Mouse (Mus musculus) hindbrain, postnatal 0 days (tissue): ENCODE measurements at regions not wholly inside any gene's neighbourhood (a gene's known extent, or its start where the extent isn't known, plus 50 kb on each side); places are given as distances from the start of the nearest gene placed in this dataset.

Experiments
- ATAC-seq: fragments of 200-750 bp; cut with Nextera tagmentation; 2 replicates; pipeline ENCODE4 v1.8.0; 2017; ENCODE audit warnings: mild to moderate bottlenecking, moderate TSS enrichment, moderate library complexity
- DNase-seq: peaks from one replicate; pipeline ENCODE4 v3.0.0-alpha.2; 2015; ENCODE audit warnings: low spot score
- H3K27ac ChIP-seq: fragments of 300-500 bp; sonication (generic); 2 replicates; pipeline ENCODE4 v1.5.1; 2014; ENCODE audit warnings: mild to moderate bottlenecking
- H3K27me3 ChIP-seq: fragments of 300-500 bp; sonication (generic); 2 replicates; pipeline ENCODE4 v1.6.1; 2014; ENCODE audit warnings: low read length, mixed read lengths; ENCODE audit not compliant: insufficient read depth
- H3K36me3 ChIP-seq: fragments of 300-500 bp; sonication (generic); 2 replicates; pipeline ENCODE4 v1.6.1; 2014; ENCODE audit warnings: low read length, mixed read lengths; ENCODE audit not compliant: insufficient read depth
- H3K4me1 ChIP-seq: fragments of 300-500 bp; sonication (generic); 2 replicates; pipeline ENCODE4 v1.6.1; 2014; ENCODE audit warnings: antibody characterized with exemption, low read length, mixed read lengths; ENCODE audit not compliant: insufficient read depth
- H3K4me2 ChIP-seq: fragments of 300-500 bp; sonication (generic); 2 replicates; pipeline ENCODE4 v1.6.1; 2014; ENCODE audit warnings: low read depth, mild to moderate bottlenecking, low read length, moderate library complexity, mixed read lengths
- H3K4me3 ChIP-seq: fragments of 300-500 bp; sonication (generic); 2 replicates; pipeline ENCODE4 v1.5.1; 2014; ENCODE audit warnings: low read length
- H3K9ac ChIP-seq: fragments of 300-500 bp; sonication (generic); replicated peaks from 2 replicates; pipeline ENCODE4 v1.6.1; 2014; ENCODE audit warnings: mild to moderate bottlenecking, low read length, moderate library complexity, mixed read lengths
- H3K9me3 ChIP-seq: fragments of 300-500 bp; sonication (generic); 2 replicates; pipeline ENCODE4 v1.6.1; 2016; ENCODE audit warnings: low read length, mixed read lengths
- CTCF ChIP-seq: IDR thresholded peaks from 2 replicates; pipeline ENCODE4 v1.5.1; 2016; ENCODE audit warnings: antibody characterized with exemption, control low read depth, low read depth
- WGBS: fragments of 180-500 bp; shearing (Covaris S2); extraction: QIAGEN DNeasy Blood & Tissue Kit; methylation state at CpG from one replicate; pipeline ENCODE4 v1.1.7; 2014; 5-methylcytosine and 5-hydroxymethylcytosine counted together

- ATAC-seq (no peak), DNase-seq (no peak)
- H3K27me3 ChIP-seq, result no peaks in the 10 kb centered on the region
- no peak overlapping the region for H3K27ac ChIP-seq
- no peaks in the 10 kb centered on the region for H3K9me3 ChIP-seq
- H3K4me3 ChIP-seq, result no peak overlapping the region
- H3K4me1 ChIP-seq, result no peaks in the 10 kb centered on the region
- no peaks in the 10 kb centered on the region for H3K36me3 ChIP-seq
- H3K9ac ChIP-seq, result no peak overlapping the region
- 90% methylated on average over 2 of the region's 2 CpGs for WGBS
- TF ChIP-seq CTCF, result no peak
- H3K4me2 ChIP-seq, result no peak overlapping the region
These were observed 58.2 kb upstream of the Gm7271 start for GRCm38 (mm10) chr5:76425680-76426079.

- Histone ChIP-seq H3K9ac (no peak overlapping the region), H3K4me3 (no peak overlapping the region)
- TF ChIP-seq CTCF, result no peak
These were observed 56.3 kb upstream of the Gm7271 start for GRCm38 (mm10) chr5:76427581-76427980.

GRCm38 (mm10) chr5:76429441-76429840 is 54.4 kb upstream of the Gm7271 start:
- H3K4me2 ChIP-seq, result no peak overlapping the region
- TF ChIP-seq CTCF, result no peak
- ATAC-seq, result no peak
- no peak overlapping the region for H3K4me3 ChIP-seq
- H3K27ac ChIP-seq, result no peak overlapping the region
- H3K4me1 ChIP-seq, result no peaks in the 10 kb centered on the region
- 0 out of 2 replicates have a peak, but pooled peaks cover 2% of the 10 kb centered on the region for H3K9me3 ChIP-seq
- H3K36me3 ChIP-seq, result no peaks in the 10 kb centered on the region
- WGBS, result 68% methylated on average over 5 of the region's 5 CpGs
- H3K9ac ChIP-seq, result no peak overlapping the region
- H3K27me3 ChIP-seq, result no peaks in the 10 kb centered on the region
- DNase-seq, result peak; percentile 44

More at GRCm38 (mm10) chr5:76427581-76427980, 56.3 kb upstream of the Gm7271 start:
- H3K27ac ChIP-seq, result no peak overlapping the region
- H3K36me3 ChIP-seq, result no peaks in the 10 kb centered on the region
- no peak for DNase-seq
- ATAC-seq, result no peak
- H3K4me1 ChIP-seq, result no peaks in the 10 kb centered on the region
- 95% methylated on average over 3 of the region's 3 CpGs for WGBS
- H3K9me3 ChIP-seq, result no peaks in the 10 kb centered on the region
- H3K27me3 ChIP-seq, result no peaks in the 10 kb centered on the region
- H3K4me2 ChIP-seq, result no peak overlapping the region

GRCm38 (mm10) chr5:76433623-76434022 is 50.2 kb upstream of the Gm7271 start:
- ATAC-seq (no peak), DNase-seq (no peak)
- Histone ChIP-seq H3K27ac (no peak overlapping the region), H3K9me3 (0 out of 2 replicates have a peak, but pooled peaks cover 2% of the 10 kb centered on the region), H3K36me3 (no peaks in the 10 kb centered on the region), H3K4me3 (no peak overlapping the region), H3K4me1 (no peaks in the 10 kb centered on the region), H3K9ac (no peak overlapping the region), H3K4me2 (no peak overlapping the region), H3K27me3 (no peaks in the 10 kb centered on the region)
- TF ChIP-seq CTCF, result no peak
- WGBS, result 90% methylated on average over 2 of the region's 2 CpGs
